Mouse (Mus musculus) MEL (cell line): ENCODE measurements around the gene Tvp23a.

Source experiments
- BHLHE40 ChIP-seq: IDR thresholded peaks from 2 replicates; pipeline ENCODE4 v1.6.1; 2012; ENCODE audit warnings: low read depth, mild to moderate bottlenecking, inconsistent platforms, low read length, improper control_type of control experiment, borderline replicate concordance
- CHD2 ChIP-seq: IDR thresholded peaks from 2 replicates; pipeline ENCODE4 v1.6.1; 2011; ENCODE audit warnings: low read length, improper control_type of control experiment
- GATA1 ChIP-seq: IDR thresholded peaks from 2 replicates; pipeline ENCODE4 v1.6.1; 2011; ENCODE audit warnings: low read depth, low read length, improper control_type of control experiment
- MAFK ChIP-seq: IDR thresholded peaks from 2 replicates; pipeline ENCODE4 v1.6.1; 2011; ENCODE audit warnings: low read depth, mild to moderate bottlenecking, low read length, improper control_type of control experiment, borderline replicate concordance
- TBP ChIP-seq: IDR thresholded peaks from 2 replicates; pipeline ENCODE4 v1.8.0; 2011; ENCODE audit warnings: low read depth, low read length, improper control_type of control experiment
- USF1 ChIP-seq: IDR thresholded peaks from 2 replicates; pipeline ENCODE4 v1.6.1; 2014; ENCODE audit warnings: low read depth, mild to moderate bottlenecking, inconsistent platforms, low read length, improper control_type of control experiment, moderate library complexity
- ZC3H11A ChIP-seq: IDR thresholded peaks from 2 replicates; pipeline ENCODE4 v1.6.1; 2012; ENCODE audit warnings: low read depth, mild to moderate bottlenecking, inconsistent platforms, low read length, improper control_type of control experiment

DNA sequence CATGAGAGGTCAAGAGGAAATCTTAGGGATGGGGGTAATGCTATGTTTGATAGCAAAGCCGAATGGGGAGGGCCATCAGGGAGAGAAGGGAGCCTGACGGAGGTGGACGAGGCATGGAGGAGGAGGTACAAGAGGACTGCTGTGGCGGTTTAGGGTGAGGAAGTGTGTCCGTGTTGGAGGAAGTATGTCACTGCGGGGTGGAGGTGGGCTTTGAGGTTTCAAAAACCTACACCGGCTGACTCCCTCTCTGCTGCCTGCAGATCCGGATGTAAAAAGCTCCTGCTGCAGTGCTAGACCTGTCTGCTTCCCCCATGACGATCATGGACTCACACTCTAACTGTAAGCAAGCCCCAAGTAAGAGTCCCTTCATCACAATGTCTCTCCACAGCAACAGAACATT is 54.6 kb downstream of the Tvp23a start:
- no peak for TF ChIP-seq USF1
- no peak for TF ChIP-seq ZC3H11A
- TF ChIP-seq GATA1, result no peak
- no peak for TF ChIP-seq MAFK
- no peak for TF ChIP-seq TBP
- no peak for TF ChIP-seq BHLHE40
- TF ChIP-seq CHD2, result no peak
